ENCODE assay signal across 11 mouse cellular contexts in the genomic region with DNA sequence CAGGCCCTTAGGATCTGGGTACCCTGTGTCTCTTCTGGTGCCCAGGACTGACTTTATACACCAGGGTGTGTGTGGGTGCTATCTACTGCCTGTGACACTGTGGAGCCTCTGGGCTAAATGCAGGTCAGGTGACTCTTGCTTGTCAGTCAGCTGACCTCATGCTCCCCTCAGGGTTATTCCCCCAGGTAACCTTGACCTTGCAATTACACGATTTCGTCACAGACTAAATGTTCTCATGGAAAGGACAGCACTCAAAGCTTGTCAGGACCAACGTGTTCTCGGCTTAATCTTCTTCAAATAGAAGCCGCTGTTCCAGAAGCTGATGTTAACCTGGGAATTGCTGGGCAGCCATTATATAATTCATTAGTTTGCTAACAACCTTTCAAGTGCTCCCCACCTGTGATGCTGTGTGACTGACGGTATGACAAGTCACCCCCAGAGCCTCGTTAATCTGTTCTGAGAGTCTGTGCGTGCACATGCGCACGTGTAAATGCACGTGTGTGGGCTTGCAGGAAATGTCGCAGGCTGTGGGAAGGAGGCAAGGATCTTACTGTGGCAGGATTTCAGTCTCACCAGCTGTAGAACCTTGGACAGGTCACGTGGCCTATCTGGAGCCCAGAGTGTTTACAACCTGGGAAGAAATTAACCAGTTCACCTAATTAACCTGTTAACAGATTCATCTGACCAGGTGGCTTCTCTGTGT.
DNase-seq lines count a peak whose midpoint lies in the region; TF ChIP-seq lines count a peak whose summit lies in the region.
"Had no signal": no experiment of that assay in that cellular context is flagged by ENCODE, and none has a peak within 500 bp of the region (broad histone marks: within the 10 kb centered on the region; RNA-seq: fewer than 3 reads in every experiment).

No protein-coding gene starts in this region.

- no peak for TF ChIP-seq CTCF in layer of hippocampus, adult 2 months (conservative IDR thresholded peaks at IDR 0.05)

- H3K36me3 ChIP-seq in limb, embryonic 10.5 days: no peaks in the 10 kb centered on the region

- H3K27me3 ChIP-seq in limb, embryonic 10.5 days (ENCODE audit: low read depth, poor library complexity, severe bottlenecking): peaks cover 72% of the 10 kb centered on the region

- H3K27ac ChIP-seq in limb, embryonic 10.5 days: 0 out of 2 replicates have a peak overlapping the region, but pooled peaks have one; percentile 4
- no peak overlapping the region for H3K27ac ChIP-seq in layer of hippocampus, adult 2 months

- peaks cover 31% of the 10 kb centered on the region for H3K4me1 ChIP-seq in limb, embryonic 10.5 days

- no peak overlapping the region for H3K4me3 ChIP-seq in limb, embryonic 10.5 days
- no peak overlapping the region for H3K4me3 ChIP-seq in layer of hippocampus, adult 2 months

- H3K9me3 ChIP-seq in limb, embryonic 10.5 days (replicated peaks): no peaks in the 10 kb centered on the region

- WGBS in limb, embryonic 10.5 days: 30% methylated on average over 13 of the region's 13 CpGs

- intact Hi-C loops in left cerebral cortex, postnatal 36 days (cut with DNase I): no loop called here

- DNase-seq in embryo, embryonic 11.5 days (ENCODE audit: low read depth, low spot score): peak; percentile 26
- DNase-seq in embryo, embryonic 10.5 days (ENCODE audit: low spot score): no peak
- peak; percentile 13 to 59 for DNase-seq in left cerebral cortex, adult 9 months (ENCODE audit: low spot score in 2 of 2)
- DNase-seq in left cerebral cortex, postnatal 36 days (ENCODE audit: low spot score in 2 of 2): no peak
- DNase-seq in adrenal gland, postnatal 36 days: peak; percentile 10 to 38
- DNase-seq in limb, embryonic 10.5 days (ENCODE audit: low spot score): peak; percentile 69
- no peak for DNase-seq in lung, postnatal 36 days
- no peak for DNase-seq in layer of hippocampus, adult 2 months (ENCODE audit: low spot score in 2 of 2)
- DNase-seq: B cell, adult 2 months; layer of hippocampus, postnatal 36 days; thymus, postnatal 25 days had no signal

Comparison
In these comparisons a context has a peak if more than half of its experiments do, and no peak if none do; other contexts are left out.
1. DNase-seq: peak in embryo, embryonic 11.5 days (single experiment), left cerebral cortex, adult 9 months (2 of 2), adrenal gland, postnatal 36 days (2 of 2) and limb, embryonic 10.5 days (single experiment); none in embryo, embryonic 10.5 days (single experiment), left cerebral cortex, postnatal 36 days (0 of 2), lung, postnatal 36 days (single experiment) and layer of hippocampus, adult 2 months (0 of 2).